Mouse (Mus musculus): ENCODE results near the gene Kctd21. TPM values are rescaled to one million over a fixed set of nuclear protein-coding genes. Genes with fewer than 3 reads are reported as not detected.

Kctd21 gene
- total RNA-seq, 2 experiments from 2014 or later, result 10.5 to 14.8 TPM

- no peak for DNase-seq (ENCODE audit: extremely low spot score in 1 of 2, low spot score in 1 of 2)
Measured at GRCm38 (mm10) chr7:97315656-97316055, 16.5 kb upstream of the Kctd21 start.

- no peak for DNase-seq (ENCODE audit: extremely low spot score in 1 of 2, low spot score in 1 of 2)
Measured at GRCm38 (mm10) chr7:97317706-97318105, 14.4 kb upstream of the Kctd21 start.

GRCm38 (mm10) chr7:97324342-97324741, 7.8 kb upstream of the Kctd21 start:
- DNase-seq (ENCODE audit: extremely low spot score in 1 of 2, low spot score in 1 of 2), result no peak

- no peak for DNase-seq (ENCODE audit: extremely low spot score in 1 of 2, low spot score in 1 of 2)
Measured at GRCm38 (mm10) chr7:97325156-97325985, 6.8 kb upstream of the Kctd21 start.

GRCm38 (mm10) chr7:97327376-97327775, 4.8 kb upstream of the Kctd21 start:
- no peak for DNase-seq (ENCODE audit: extremely low spot score in 1 of 2, low spot score in 1 of 2)

GRCm38 (mm10) chr7:97328891-97329588, 3.1 kb upstream of the Kctd21 start:
- DNase-seq (ENCODE audit: extremely low spot score in 1 of 2, low spot score in 1 of 2), result no peak

- no peak for DNase-seq (ENCODE audit: extremely low spot score in 1 of 2, low spot score in 1 of 2)
Measured at GRCm38 (mm10) chr7:97329676-97330075, 2.5 kb upstream of the Kctd21 start.

GRCm38 (mm10) chr7:97330931-97331645, 1.0 kb upstream of the Kctd21 start:
- DNase-seq (ENCODE audit: extremely low spot score in 1 of 2, low spot score in 1 of 2), result no peak

- DNase-seq (ENCODE audit: extremely low spot score in 1 of 2, low spot score in 1 of 2), result no peak
Measured at GRCm38 (mm10) chr7:97332667-97333041, 527 bp downstream of the Kctd21 start.

GRCm38 (mm10) chr7:97333113-97333898, 1.2 kb downstream of the Kctd21 start:
- DNase-seq (ENCODE audit: extremely low spot score in 1 of 2, low spot score in 1 of 2), result no peak

- no peak for DNase-seq (ENCODE audit: extremely low spot score in 1 of 2, low spot score in 1 of 2)
Measured at GRCm38 (mm10) chr7:97334406-97334805, 2.3 kb downstream of the Kctd21 start.

GRCm38 (mm10) chr7:97336678-97337077, 4.6 kb downstream of the Kctd21 start:
- no peak for DNase-seq (ENCODE audit: extremely low spot score in 1 of 2, low spot score in 1 of 2)

- no peak for DNase-seq (ENCODE audit: extremely low spot score in 1 of 2, low spot score in 1 of 2)
Measured at GRCm38 (mm10) chr7:97338593-97338992, 6.5 kb downstream of the Kctd21 start.

GRCm38 (mm10) chr7:97339623-97340022, 7.5 kb downstream of the Kctd21 start:
- no peak for DNase-seq (ENCODE audit: extremely low spot score in 1 of 2, low spot score in 1 of 2)

GRCm38 (mm10) chr7:97340907-97341849, 9.1 kb downstream of the Kctd21 start:
- DNase-seq (ENCODE audit: extremely low spot score in 1 of 2, low spot score in 1 of 2), result no peak

- DNase-seq (ENCODE audit: extremely low spot score in 1 of 2, low spot score in 1 of 2), result no peak
Measured at GRCm38 (mm10) chr7:97342961-97343360, 10.8 kb downstream of the Kctd21 start.

GRCm38 (mm10) chr7:97344655-97345054, 12.5 kb downstream of the Kctd21 start:
- peak in 1 of 2 experiments; percentile 3 for DNase-seq (ENCODE audit: extremely low spot score in 1 of 2, low spot score in 1 of 2)

GRCm38 (mm10) chr7:97345229-97345871, 13.2 kb downstream of the Kctd21 start:
- peak; percentile 55 to 61 for DNase-seq (ENCODE audit: extremely low spot score in 1 of 2, low spot score in 1 of 2)
